Mouse (Mus musculus) induced T-regulatory cell, adult 2 months (primary cell): Measurements from ENCODE around the gene Tipin.

ENCODE experiments used
- DNase-seq: peaks from one replicate; pipeline ENCODE4 v3.0.0-alpha.2; 2012; ENCODE audit warnings: low read depth

The Tipin gene

GRCm38 (mm10) chr9:64345931-64346330, 64.5 kb downstream of the Tipin start:
- DNase-seq = no peak

- peak; percentile 57 for DNase-seq
Measured at GRCm38 (mm10) chr9:64347377-64347776, 66.0 kb downstream of the Tipin start.

DNA sequence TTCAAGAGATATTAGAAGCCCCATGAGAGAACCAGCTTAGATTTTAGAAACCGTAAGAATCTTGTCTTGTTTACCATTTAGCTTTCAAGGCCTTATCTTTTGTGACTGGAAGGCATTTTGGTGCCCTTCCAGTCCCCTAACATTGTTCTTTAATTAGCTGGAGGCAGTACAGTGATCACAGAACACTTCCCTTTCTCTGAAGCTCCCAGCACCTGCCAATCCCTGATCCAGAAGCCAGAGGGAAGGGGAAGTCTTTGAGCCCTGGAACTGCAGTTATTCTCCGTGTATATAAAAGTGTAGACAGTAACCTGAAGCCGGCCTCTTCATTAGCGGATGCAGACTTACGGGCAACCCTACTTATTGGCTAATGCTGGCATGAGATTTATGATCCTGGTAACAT, 68.1 kb downstream of the Tipin start:
- no peak for DNase-seq

DNA sequence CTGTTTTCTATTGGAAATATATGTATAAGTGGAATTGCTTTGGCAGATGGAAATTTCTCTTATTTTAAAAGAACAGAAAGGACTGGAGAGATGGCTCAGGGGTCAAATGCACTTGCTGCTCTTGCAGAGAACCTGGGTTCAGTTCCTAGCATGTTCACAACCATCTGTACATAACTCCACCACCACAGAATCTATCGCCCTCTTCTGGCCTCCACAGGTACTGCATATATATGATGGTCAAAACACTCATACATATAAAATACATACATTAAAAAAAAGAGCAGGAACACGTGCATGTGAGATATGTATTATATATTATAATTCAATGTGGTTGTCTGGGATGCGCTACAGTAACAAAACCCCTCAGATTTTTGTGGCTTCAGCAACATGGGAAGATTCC, 69.8 kb downstream of the Tipin start:
- peak; percentile 73 for DNase-seq
